Mouse (Mus musculus) E14TG2a.4 (cell line): ENCODE results near the gene Ttll10.

Experiments
- CTCF ChIP-seq: conservative IDR thresholded peaks from 2 replicates; pipeline ENCODE4 v1.5.1; 2014; ENCODE audit warnings: low read length
- POU5F1 ChIP-seq: IDR thresholded peaks from 2 replicates; pipeline ENCODE4 v1.6.1; 2014; ENCODE audit warnings: low read length, borderline replicate concordance

GRCm38 (mm10) chr4:156032856-156033255 is 26.4 kb downstream of the Ttll10 start:
- TF ChIP-seq CTCF: no peak
- no peak for TF ChIP-seq POU5F1
